Mouse (Mus musculus) bone marrow, adult 2 months (tissue): ENCODE data around the gene Cpm.

ENCODE experiments used
- CTCF ChIP-seq: fragments of 200-500 bp; IDR thresholded peaks from 2 replicates; pipeline ENCODE4 v1.5.1; 2011; ENCODE audit warnings: low read length, control low read depth; ENCODE audit not compliant: control insufficient read depth, insufficient read depth
- POLR2A ChIP-seq: fragments of 200-500 bp; IDR thresholded peaks from 2 replicates; pipeline ENCODE4 v1.6.1; 2011; ENCODE audit warnings: low read depth, mild to moderate bottlenecking, control low read depth, low read length, borderline replicate concordance; ENCODE audit not compliant: control insufficient read depth

GRCm38 (mm10) chr10:117593041-117593570, 36.2 kb upstream of the Cpm start:
- TF ChIP-seq POLR2A (no peak), CTCF (no peak)
